Mouse (Mus musculus): ENCODE measurements around the gene Eddm3b.
"Not testable (repeated sequence)": the region's sequence is repeated elsewhere in the genome, so short reads cannot be mapped to it uniquely, and the experiment has no call there.

The Eddm3b gene

DNA sequence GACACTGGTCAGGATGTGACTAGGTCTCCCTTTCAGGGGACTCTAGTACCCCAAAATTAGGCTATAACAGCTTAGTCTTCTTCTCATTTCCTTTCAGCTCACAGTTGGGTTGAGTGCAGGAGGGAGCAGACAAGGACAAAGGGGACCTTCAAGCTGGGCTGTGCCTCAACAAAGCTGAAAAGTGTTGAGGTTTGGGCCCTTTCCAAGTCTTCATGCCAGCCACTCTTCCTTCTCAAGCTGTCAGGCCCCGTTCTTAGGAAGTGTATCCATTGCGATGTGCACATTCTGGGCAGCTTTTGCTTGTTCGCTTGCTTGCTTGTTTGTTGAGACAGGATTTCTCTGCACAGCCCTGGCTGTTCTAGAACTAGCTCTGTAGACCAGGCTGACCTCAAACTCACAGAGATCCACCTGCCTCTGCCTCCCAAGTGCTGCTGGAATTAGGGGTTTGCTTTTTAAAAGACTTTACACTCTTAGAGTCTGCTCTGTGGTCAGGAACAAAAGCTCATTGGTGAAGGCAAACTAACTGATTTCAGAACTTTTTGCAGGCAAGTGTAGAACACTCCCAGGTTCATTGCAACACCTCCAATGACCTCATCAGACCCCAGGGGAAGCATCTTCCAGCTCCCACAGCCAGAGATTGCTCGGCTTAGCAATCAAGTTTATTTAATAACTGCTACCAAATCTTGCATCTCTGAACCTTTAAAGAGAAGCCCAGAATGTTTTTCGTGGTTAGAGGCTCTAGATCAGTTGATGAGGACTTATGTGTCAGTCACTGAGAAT, 19.9 kb upstream of the Eddm3b start:
- no peak for DNase-seq (ENCODE audit: extremely low spot score, low read depth, low spot score)

GRCm38 (mm10) chr14:51094921-51095320, 19.3 kb upstream of the Eddm3b start:
- no peak for DNase-seq (ENCODE audit: extremely low spot score, low read depth, low spot score)

GRCm38 (mm10) chr14:51095736-51096524, 18.3 kb upstream of the Eddm3b start:
- DNase-seq (ENCODE audit: extremely low spot score, low read depth, low spot score): no peak

- DNase-seq (ENCODE audit: extremely low spot score, low read depth, low spot score): not testable (repeated sequence)
Measured at GRCm38 (mm10) chr14:51098300-51098699, 15.9 kb upstream of the Eddm3b start.

DNA sequence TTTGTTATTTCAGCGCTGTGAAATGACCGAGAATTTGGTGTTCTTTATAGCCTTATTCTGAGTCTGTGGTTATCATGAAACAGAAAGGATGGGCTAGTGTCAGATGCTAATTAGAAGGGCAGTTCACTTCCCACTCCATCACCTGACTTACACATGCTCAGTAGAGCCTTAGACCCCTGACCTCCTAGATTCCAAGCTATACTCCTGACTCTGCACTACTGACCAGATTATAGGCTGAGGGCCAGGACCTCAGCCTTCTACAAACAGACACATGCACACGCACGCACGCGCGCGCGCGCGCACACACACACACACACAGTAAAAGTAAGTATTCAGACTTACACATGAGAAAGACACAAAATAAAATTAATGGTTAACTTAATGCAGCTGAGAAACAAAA, 15.3 kb upstream of the Eddm3b start:
- no peak for DNase-seq (ENCODE audit: extremely low spot score, low read depth, low spot score)

GRCm38 (mm10) chr14:51101284-51101683, 12.9 kb upstream of the Eddm3b start:
- DNase-seq (ENCODE audit: extremely low spot score, low read depth, low spot score): no peak

- DNase-seq (ENCODE audit: extremely low spot score, low read depth, low spot score): no peak
Measured at GRCm38 (mm10) chr14:51103217-51103616, 11.0 kb upstream of the Eddm3b start.

DNA sequence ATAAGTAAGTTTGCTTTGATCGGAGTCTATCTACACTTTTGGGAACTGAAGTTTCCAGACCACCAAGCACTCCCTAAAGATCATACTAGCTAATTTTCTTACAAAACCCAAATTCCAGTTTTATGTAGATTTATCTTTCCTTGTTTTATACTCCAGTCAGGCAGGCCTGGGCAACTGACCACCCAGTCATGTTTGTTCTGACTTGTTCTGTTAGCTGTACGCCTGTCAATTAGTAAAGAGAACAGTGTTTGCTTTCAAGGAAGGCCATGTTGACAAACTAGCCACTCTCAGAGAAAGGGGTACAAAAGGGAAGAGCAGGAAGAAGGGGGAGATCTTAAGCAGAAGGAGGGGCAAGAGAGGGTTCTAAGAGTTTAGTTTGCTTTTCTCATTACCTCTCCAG, 9.9 kb upstream of the Eddm3b start:
- DNase-seq (ENCODE audit: extremely low spot score, low read depth, low spot score): no peak

DNA sequence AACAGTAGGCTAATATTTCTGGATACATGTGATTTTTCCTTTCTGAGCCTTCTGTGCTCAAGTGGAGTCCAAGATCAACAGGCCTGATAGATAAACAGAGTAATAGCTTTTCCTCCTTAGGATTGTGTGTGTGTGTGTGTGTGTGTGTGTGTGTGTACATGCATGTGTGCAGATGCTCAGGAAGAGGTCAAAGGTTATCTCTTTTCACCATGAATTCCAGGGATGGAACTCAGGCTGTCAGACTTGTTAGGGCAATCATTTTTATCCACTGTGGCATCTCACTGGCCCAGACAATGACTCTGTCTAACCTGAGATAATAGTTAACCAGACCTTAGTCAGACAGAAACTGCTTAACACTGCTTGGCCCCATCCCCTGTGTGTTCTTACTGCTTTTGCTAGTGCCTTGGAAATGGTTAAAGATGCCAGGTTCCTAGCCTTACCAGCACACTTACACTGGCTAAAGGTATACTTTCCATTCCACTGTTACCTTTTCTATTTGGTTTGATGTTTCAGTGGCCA, 7.7 kb upstream of the Eddm3b start:
- no peak for DNase-seq (ENCODE audit: extremely low spot score, low read depth, low spot score)

DNA sequence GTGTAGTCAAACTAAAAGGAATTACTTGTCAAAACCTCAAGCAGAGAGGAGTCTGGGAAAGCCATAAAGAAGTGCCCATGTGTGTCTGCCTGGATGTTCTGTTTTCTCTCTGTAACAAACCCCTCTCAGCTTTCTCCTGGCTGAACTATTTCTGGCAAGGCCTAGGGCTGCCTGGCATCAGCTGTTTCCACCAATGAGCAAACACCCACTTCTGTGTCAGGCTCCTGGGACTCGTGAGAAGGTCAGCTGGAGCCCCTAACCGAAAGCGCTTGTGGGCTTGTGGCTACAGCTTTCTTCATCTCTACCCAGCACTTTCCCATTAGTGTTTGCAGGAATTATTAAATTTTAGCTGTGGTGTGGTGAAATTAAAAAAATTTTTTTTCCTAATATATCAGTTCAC, 2.3 kb upstream of the Eddm3b start:
- DNase-seq (ENCODE audit: extremely low spot score, low read depth, low spot score): no peak

DNA sequence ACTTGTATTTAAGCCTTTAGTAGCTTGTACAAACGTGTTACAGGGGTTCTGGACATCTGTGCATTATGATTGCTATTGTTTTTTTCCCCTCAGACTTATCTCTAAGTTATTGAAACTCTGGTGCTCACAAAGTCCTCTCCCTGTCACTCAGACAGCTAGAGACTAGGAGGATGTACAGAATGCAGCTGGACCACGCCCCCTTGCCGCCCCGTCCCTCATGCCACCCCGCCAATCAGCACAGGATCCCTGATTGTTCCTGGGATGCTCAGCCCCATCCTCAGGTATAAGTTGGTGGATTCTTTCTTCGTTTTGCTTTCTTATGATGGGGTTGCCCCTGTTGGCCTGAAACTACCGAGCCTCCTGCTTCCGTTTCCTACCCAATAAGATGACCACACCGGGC, 750 bp upstream of the Eddm3b start:
- DNase-seq (ENCODE audit: extremely low spot score, low read depth, low spot score): no peak

DNA sequence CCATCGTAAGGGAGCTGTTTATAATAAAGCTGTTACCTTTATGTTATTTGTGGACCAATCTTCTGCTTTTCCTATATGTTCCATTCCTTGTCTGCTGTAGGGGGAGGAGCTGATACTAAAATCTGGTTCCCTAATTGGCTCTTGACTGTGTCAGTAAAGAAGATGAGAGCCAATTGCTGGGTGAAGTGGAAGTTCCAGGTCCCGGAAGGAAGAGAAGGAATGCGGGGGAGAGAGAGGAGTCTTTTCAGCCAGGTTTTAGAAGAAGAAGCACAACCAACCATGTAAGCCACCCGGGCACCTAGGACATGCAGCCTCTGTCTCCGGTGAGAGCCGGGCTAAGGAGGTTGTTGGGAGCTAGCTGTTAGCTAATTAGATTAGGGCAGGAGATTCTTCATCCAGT, 11.5 kb downstream of the Eddm3b start:
- DNase-seq (ENCODE audit: extremely low spot score, low read depth, low spot score): no peak

GRCm38 (mm10) chr14:51127648-51128258, 13.5 kb downstream of the Eddm3b start:
- DNase-seq (ENCODE audit: extremely low spot score, low read depth, low spot score): no peak

GRCm38 (mm10) chr14:51128775-51129623, 14.8 kb downstream of the Eddm3b start:
- no peak for DNase-seq (ENCODE audit: extremely low spot score, low read depth, low spot score)

DNA sequence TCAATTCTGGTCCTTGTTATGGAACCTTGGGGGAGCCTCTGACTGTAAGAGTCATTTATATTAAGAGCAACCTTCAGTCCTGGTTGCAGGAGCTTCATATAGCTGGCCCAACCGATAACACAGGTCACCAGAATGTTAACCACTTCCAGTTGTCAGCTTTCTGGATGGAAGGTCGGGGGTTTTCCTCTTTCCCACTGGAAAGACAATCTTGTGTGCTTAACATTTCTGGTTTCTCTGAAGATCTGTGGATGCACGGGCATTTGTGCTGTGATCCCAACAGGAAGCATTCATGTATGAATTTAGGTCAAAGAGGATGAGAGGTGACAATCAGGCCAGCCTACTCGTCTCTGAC, 15.4 kb downstream of the Eddm3b start:
- no peak for DNase-seq (ENCODE audit: extremely low spot score, low read depth, low spot score)

- no peak for DNase-seq (ENCODE audit: extremely low spot score, low read depth, low spot score)
Measured at GRCm38 (mm10) chr14:51130315-51130940, 16.2 kb downstream of the Eddm3b start.

- DNase-seq (ENCODE audit: extremely low spot score, low read depth, low spot score): no peak
Measured at GRCm38 (mm10) chr14:51131086-51131815, 17.0 kb downstream of the Eddm3b start.

DNA sequence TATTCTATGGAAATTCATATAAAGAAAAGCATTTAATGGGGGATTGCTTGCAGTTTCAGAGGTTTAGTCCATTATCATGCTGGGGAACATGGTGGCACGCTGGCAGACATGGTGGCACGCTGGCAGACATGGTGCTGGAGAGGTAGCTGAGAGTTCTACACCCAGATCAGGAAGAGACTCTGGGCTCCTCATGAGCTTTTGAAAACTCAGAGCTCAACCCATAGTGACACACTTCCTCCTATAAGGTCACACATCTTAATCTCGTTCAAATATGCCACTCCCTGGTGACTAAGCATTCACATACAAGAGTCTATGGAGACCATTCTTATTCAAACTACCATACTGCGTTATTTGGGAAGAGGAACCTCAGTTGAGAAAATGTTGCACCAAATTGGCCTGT, 18.1 kb downstream of the Eddm3b start:
- no peak for DNase-seq (ENCODE audit: extremely low spot score, low read depth, low spot score)

GRCm38 (mm10) chr14:51140342-51140741, 26.1 kb downstream of the Eddm3b start:
- no peak for DNase-seq (ENCODE audit: extremely low spot score, low read depth, low spot score)

DNA sequence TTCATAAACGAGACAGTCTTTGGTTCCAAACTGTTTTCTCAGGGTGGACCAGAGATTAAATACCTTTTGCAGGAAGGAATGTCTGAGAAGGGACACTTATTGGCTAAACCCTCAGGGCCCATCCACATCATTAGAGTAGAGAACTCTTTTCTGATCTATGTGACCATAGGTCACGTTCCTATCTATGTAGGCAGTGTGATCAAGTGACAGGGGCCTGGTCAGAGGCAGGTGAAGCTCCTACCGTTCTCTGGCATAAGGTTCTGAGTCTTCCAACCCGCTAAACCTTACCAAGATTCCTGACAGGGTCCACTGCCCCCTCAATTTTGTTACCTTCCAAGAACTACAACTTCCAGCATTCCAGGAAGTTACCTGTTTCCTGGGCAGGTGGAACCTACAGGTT, 27.9 kb downstream of the Eddm3b start:
- no peak for DNase-seq (ENCODE audit: extremely low spot score, low read depth, low spot score)

All from hindlimb bud, embryonic 11.5 days (tissue).